Mouse (Mus musculus) kidney, embryonic 15.5 days (tissue): ENCODE data around the gene Gm5114. TPM values are rescaled to one million over a fixed set of nuclear protein-coding genes. Genes with fewer than 3 reads are reported as not detected.
"Not testable (repeated sequence)": the region's sequence is repeated elsewhere in the genome, so short reads cannot be mapped to it uniquely, and the experiment has no call there.

Experiments
- ATAC-seq: fragments of 200-750 bp; cut with Nextera tagmentation; replicated peaks from 2 replicates; pipeline ENCODE4 v1.8.0; 2017; ENCODE audit warnings: moderate TSS enrichment; ENCODE audit not compliant: low FRiP score
- H3K27ac ChIP-seq: fragments of 300-500 bp; sonication (generic); 2 replicates; pipeline ENCODE4 v1.5.1; 2015; ENCODE audit warnings: mild to moderate bottlenecking, inconsistent platforms
- H3K27me3 ChIP-seq: fragments of 300-500 bp; sonication (generic); 2 replicates; pipeline ENCODE4 v1.6.1; 2015; ENCODE audit warnings: inconsistent platforms
- H3K36me3 ChIP-seq: fragments of 300-500 bp; sonication (generic); 2 replicates; pipeline ENCODE4 v1.6.1; 2015; ENCODE audit warnings: inconsistent platforms
- H3K4me1 ChIP-seq: fragments of 300-500 bp; sonication (generic); 2 replicates; pipeline ENCODE4 v1.6.1; 2015; ENCODE audit warnings: inconsistent platforms
- H3K4me2 ChIP-seq: fragments of 300-500 bp; sonication (generic); 2 replicates; pipeline ENCODE4 v1.6.1; 2015; ENCODE audit warnings: moderate library complexity, mild to moderate bottlenecking, inconsistent platforms
- H3K4me3 ChIP-seq: fragments of 300-500 bp; sonication (generic); replicated peaks from 2 replicates; pipeline ENCODE4 v1.5.1; 2015; ENCODE audit warnings: mild to moderate bottlenecking, inconsistent platforms
- H3K9ac ChIP-seq: fragments of 300-500 bp; sonication (generic); 2 replicates; pipeline ENCODE4 v1.6.1; 2015; ENCODE audit warnings: mild to moderate bottlenecking, inconsistent platforms
- H3K9me3 ChIP-seq: fragments of 300-500 bp; sonication (generic); replicated peaks from 2 replicates; pipeline ENCODE4 v1.6.1; 2016; ENCODE audit warnings: inconsistent platforms
- WGBS: fragments of 180-500 bp; shearing (Covaris S2); methylation state at CpG from one replicate; pipeline ENCODE4 v1.1.7; 2015; ENCODE audit warnings: mixed read lengths; 5-methylcytosine and 5-hydroxymethylcytosine counted together
- microRNA-seq: library from miRNA; unstranded; fragments of <30 nt; microRNA quantifications from one replicate; pipeline ENCODE4, GENCODE M21; 2016
- polyA plus RNA-seq: library from polyadenylated mRNA; unstranded; fragments of >200 nt; fragmentation: Nextera tagmentation; extraction: Ambion mirVana; gene quantifications from 2 replicates; pipeline ENCODE4 v1.2.1, GENCODE M21; 2015

The Gm5114 gene
- not detected in 2 replicates for polyA plus RNA-seq

DNA sequence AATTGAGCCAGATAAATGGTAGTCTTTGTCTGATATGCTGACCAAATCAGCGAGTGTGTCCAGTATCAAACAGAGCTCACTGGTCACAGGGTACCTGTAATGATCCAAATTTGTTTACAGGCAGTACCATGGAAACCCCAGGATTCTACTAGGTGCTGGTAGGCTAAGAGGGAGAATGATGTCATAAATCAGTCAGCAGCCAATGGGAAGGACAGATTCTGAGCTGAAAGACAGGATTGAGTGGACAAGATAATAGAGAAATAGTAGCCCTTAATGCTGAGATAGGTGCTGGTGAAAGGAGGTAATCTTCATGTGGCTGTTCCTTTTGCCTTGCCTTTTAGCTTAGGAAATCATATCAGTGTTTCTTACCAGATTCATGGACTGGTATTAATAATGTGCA, at the start of gene Gm5114:
Gene Gm5114, minus strand, starts transcription at position 101 of the 400 bp plus-strand sequence.
- H3K27me3 ChIP-seq, H3K4me2 ChIP-seq, H3K9me3 ChIP-seq, H3K4me1 ChIP-seq, H3K36me3 ChIP-seq, ATAC-seq, H3K9ac ChIP-seq, H3K27ac ChIP-seq, H3K4me3 ChIP-seq: not testable (repeated sequence)
- 54% methylated on average over 1 of the region's 1 CpGs for WGBS

GRCm38 (mm10) chr7:39455806-39456205, 42.8 kb upstream of the Gm5114 start:
- WGBS: 17% methylated on average over 6 of the region's 6 CpGs
- Histone ChIP-seq H3K4me2 (no peak overlapping the region), H3K36me3 (no peaks in the 10 kb centered on the region), H3K9ac (no peak overlapping the region), H3K27me3 (no peaks in the 10 kb centered on the region), H3K27ac (no peak overlapping the region), H3K4me1 (no peaks in the 10 kb centered on the region), H3K4me3 (no peak overlapping the region), H3K9me3 (no peaks in the 10 kb centered on the region)
- ATAC-seq: peak; percentile 92

GRCm38 (mm10) chr7:39449260-39450021, 36.5 kb upstream of the Gm5114 start:
- peak overlapping the region; percentile 62 for H3K27ac ChIP-seq
- peaks cover 6% of the 10 kb centered on the region for H3K4me1 ChIP-seq
- H3K36me3 ChIP-seq: no peaks in the 10 kb centered on the region
- H3K4me2 ChIP-seq: peak overlapping the region; percentile 69
- ATAC-seq: peak; percentile 100
- H3K9ac ChIP-seq: peak overlapping the region; percentile 77
- H3K27me3 ChIP-seq: 0 out of 2 replicates have a peak, but pooled peaks cover 13% of the 10 kb centered on the region
- H3K4me3 ChIP-seq: peak overlapping the region; percentile 82
- WGBS: 1% methylated on average over 36 of the region's 36 CpGs
- H3K9me3 ChIP-seq: no peaks in the 10 kb centered on the region

- Histone ChIP-seq H3K9ac (peak overlapping the region; percentile 77; the same call in 1 of the 2 replicates), H3K9me3 (no peaks in the 10 kb centered on the region), H3K27ac (no peak overlapping the region), H3K27me3 (0 out of 2 replicates have a peak, but pooled peaks cover 13% of the 10 kb centered on the region), H3K36me3 (no peaks in the 10 kb centered on the region), H3K4me1 (peaks cover 6% of the 10 kb centered on the region), H3K4me2 (peak overlapping the region; percentile 69), H3K4me3 (peak overlapping the region; percentile 82)
- no peak for ATAC-seq
- WGBS: 52% methylated on average over 11 of the region's 11 CpGs
Observed at GRCm38 (mm10) chr7:39448626-39449242, 35.8 kb upstream of the Gm5114 start.

GRCm38 (mm10) chr7:39441237-39441636, 28.3 kb upstream of the Gm5114 start:
- Histone ChIP-seq H3K4me2 (no peak overlapping the region), H3K9me3 (no peaks in the 10 kb centered on the region), H3K27ac (no peak overlapping the region), H3K4me1 (no peaks in the 10 kb centered on the region), H3K36me3 (no peaks in the 10 kb centered on the region), H3K4me3 (no peak overlapping the region), H3K27me3 (0 out of 2 replicates have a peak, but pooled peaks cover 6% of the 10 kb centered on the region), H3K9ac (no peak overlapping the region)
- peak; percentile 46; the same call in 1 of the 2 replicates for ATAC-seq
- WGBS: 15% methylated on average over 2 of the region's 2 CpGs

GRCm38 (mm10) chr7:39440362-39440761, 27.4 kb upstream of the Gm5114 start:
- no peaks in the 10 kb centered on the region for H3K4me1 ChIP-seq
- H3K27ac ChIP-seq: no peak overlapping the region
- H3K4me3 ChIP-seq: no peak overlapping the region
- 0 out of 2 replicates have a peak, but pooled peaks cover 2% of the 10 kb centered on the region for H3K27me3 ChIP-seq
- no peak for ATAC-seq
- no peak overlapping the region for H3K4me2 ChIP-seq
- H3K9me3 ChIP-seq: no peaks in the 10 kb centered on the region
- H3K36me3 ChIP-seq: no peaks in the 10 kb centered on the region
- 72% methylated on average over 4 of the region's 4 CpGs for WGBS
- H3K9ac ChIP-seq: no peak overlapping the region

Small RNAs within 50 kb of the gene (microRNA-seq; reads per million reads assigned to microRNA genes)
- gene Gm27437: not detected

Other genes starting within 250 kb of the Gm5114 start
- gene Zfp619, start 104.6 kb upstream of the Gm5114 start, polyA plus RNA-seq: 1.8 and 2.1 TPM in 2 replicates